Mouse (Mus musculus): ENCODE measurements around the gene Dhx37.

DNA sequence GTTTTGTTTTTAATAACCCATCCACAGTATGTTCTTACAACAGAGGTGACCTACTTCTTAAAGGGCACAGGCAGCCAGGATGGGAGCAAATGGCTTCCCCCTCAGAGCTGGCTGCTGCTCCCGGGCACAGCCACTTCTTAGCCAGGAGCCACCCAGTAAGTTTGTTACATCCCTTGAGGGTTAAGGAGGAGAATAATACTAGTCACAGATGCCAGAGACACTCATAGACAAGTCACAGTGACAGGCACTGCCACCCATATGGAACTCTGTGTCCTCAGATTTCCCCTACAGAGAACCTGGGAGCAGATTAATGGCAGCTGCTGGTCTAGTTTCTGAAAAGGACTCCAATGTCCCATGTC, 41.3 kb downstream of the Dhx37 start:
- TF ChIP-seq CTCF (IDR thresholded peaks at IDR 0.05; ENCODE audit: extremely low read depth, insufficient read length, insufficient replicate concordance, low read depth, low read length) (no peak), POLR2A (IDR thresholded peaks at IDR 0.05; ENCODE audit: low read depth, low read length) (no peak)
